Mouse (Mus musculus) layer of hippocampus, adult 9-11 months (tissue): ENCODE measurements around the gene Tbc1d16.

Experiments used
- DNase-seq: peaks from one replicate; pipeline ENCODE4 v3.0.0; 2022

Tbc1d16 gene

GRCm38 (mm10) chr11:119168851-119169250, 59.4 kb downstream of the Tbc1d16 start:
- no peak for DNase-seq

GRCm38 (mm10) chr11:119165995-119166394, 62.3 kb downstream of the Tbc1d16 start:
- no peak for DNase-seq

- no peak for DNase-seq
These were observed 63.9 kb downstream of the Tbc1d16 start for GRCm38 (mm10) chr11:119164375-119164774.

- no peak for DNase-seq
These were observed 64.6 kb downstream of the Tbc1d16 start for GRCm38 (mm10) chr11:119163734-119163992.

GRCm38 (mm10) chr11:119162959-119163733, 65.2 kb downstream of the Tbc1d16 start:
- no peak for DNase-seq

GRCm38 (mm10) chr11:119161665-119162064, 66.6 kb downstream of the Tbc1d16 start:
- no peak for DNase-seq

- no peak for DNase-seq
These were observed 68.2 kb downstream of the Tbc1d16 start for GRCm38 (mm10) chr11:119160050-119160449.

GRCm38 (mm10) chr11:119159496-119159895, 68.8 kb downstream of the Tbc1d16 start:
- no peak for DNase-seq

- no peak for DNase-seq
These were observed 70.7 kb downstream of the Tbc1d16 start for GRCm38 (mm10) chr11:119157377-119158189.

- no peak for DNase-seq
These were observed 71.6 kb downstream of the Tbc1d16 start for GRCm38 (mm10) chr11:119156481-119157254.

GRCm38 (mm10) chr11:119155638-119156480, 72.4 kb downstream of the Tbc1d16 start:
- no peak for DNase-seq

- no peak for DNase-seq
These were observed 75.9 kb downstream of the Tbc1d16 start for GRCm38 (mm10) chr11:119152321-119152831.

- no peak for DNase-seq
These were observed 77.2 kb downstream of the Tbc1d16 start for GRCm38 (mm10) chr11:119151073-119151607.

- DNase-seq, result no peak
These were observed 77.9 kb downstream of the Tbc1d16 start for GRCm38 (mm10) chr11:119150442-119150841.

- DNase-seq, result no peak
These were observed 79.5 kb downstream of the Tbc1d16 start for GRCm38 (mm10) chr11:119148829-119149228.

- DNase-seq, result no peak
These were observed 81.1 kb downstream of the Tbc1d16 start for GRCm38 (mm10) chr11:119147153-119147552.

GRCm38 (mm10) chr11:119146140-119146539, 82.2 kb downstream of the Tbc1d16 start:
- no peak for DNase-seq

GRCm38 (mm10) chr11:119144801-119145475, 83.4 kb downstream of the Tbc1d16 start:
- DNase-seq, result no peak

GRCm38 (mm10) chr11:119143376-119144002, 84.8 kb downstream of the Tbc1d16 start:
- no peak for DNase-seq

GRCm38 (mm10) chr11:119142615-119143014, 85.7 kb downstream of the Tbc1d16 start:
- DNase-seq, result no peak

- no peak for DNase-seq
These were observed 89.3 kb downstream of the Tbc1d16 start for GRCm38 (mm10) chr11:119139026-119139425.
